Mouse (Mus musculus) lung, embryonic 16.5 days (tissue): ENCODE measurements around the gene Calm5. TPM values are rescaled to one million over a fixed set of nuclear protein-coding genes. Genes with fewer than 3 reads are reported as not detected.
A peak's percentile ranks its signal among the peaks of the same experiment; 100 is the strongest.
"Not testable (repeated sequence)": the region's sequence is repeated elsewhere in the genome, so short reads cannot be mapped to it uniquely, and the experiment has no call there.

Experiments used
- ATAC-seq: fragments of 200-750 bp; cut with Nextera tagmentation; 2 replicates; pipeline ENCODE4 v1.8.0; 2017; ENCODE audit warnings: low read depth, mild to moderate bottlenecking, moderate library complexity
- H3K27ac ChIP-seq: fragments of 300-500 bp; sonication (generic); 2 replicates; pipeline ENCODE4 v1.5.1; 2014; ENCODE audit warnings: mild to moderate bottlenecking, control low read depth, low read length
- H3K27me3 ChIP-seq: fragments of 300-500 bp; sonication (generic); 2 replicates; pipeline ENCODE4 v1.6.1; 2014; ENCODE audit warnings: low read depth, low read length, mixed read lengths; ENCODE audit not compliant: control insufficient read depth, insufficient read depth
- H3K36me3 ChIP-seq: fragments of 300-500 bp; sonication (generic); 2 replicates; pipeline ENCODE4 v1.6.1; 2014; ENCODE audit warnings: low read length; ENCODE audit not compliant: control insufficient read depth, insufficient read depth
- H3K4me1 ChIP-seq: fragments of 300-500 bp; sonication (generic); replicated peaks from 2 replicates; pipeline ENCODE4 v1.6.1; 2014; ENCODE audit warnings: low read length, mixed read lengths; ENCODE audit not compliant: control insufficient read depth, insufficient read depth
- H3K4me2 ChIP-seq: fragments of 300-500 bp; sonication (generic); 2 replicates; pipeline ENCODE4 v1.6.1; 2014; ENCODE audit warnings: low read depth, low read length, control low read depth
- H3K4me3 ChIP-seq: fragments of 300-500 bp; sonication (generic); 2 replicates; pipeline ENCODE4 v1.5.1; 2014; ENCODE audit warnings: mild to moderate bottlenecking, low read length, control low read depth
- H3K9ac ChIP-seq: fragments of 300-500 bp; sonication (generic); 2 replicates; pipeline ENCODE4 v1.6.1; 2014; ENCODE audit warnings: low read length, control low read depth
- H3K9me3 ChIP-seq: fragments of 300-500 bp; sonication (generic); 2 replicates; pipeline ENCODE4 v1.6.1; 2016; ENCODE audit warnings: low read length; ENCODE audit not compliant: control insufficient read depth
- WGBS: fragments of 180-500 bp; shearing (Covaris S2); extraction: QIAGEN DNeasy Blood & Tissue Kit; methylation state at CpG from one replicate; pipeline ENCODE4 v1.1.7; 2014; 5-methylcytosine and 5-hydroxymethylcytosine counted together
- polyA plus RNA-seq: library from polyadenylated mRNA; unstranded; fragments of >200 nt; fragmentation: Nextera tagmentation; extraction: Ambion mirVana; gene quantifications from 2 replicates; pipeline ENCODE4 v1.2.1, GENCODE M21; 2015

Gene Calm5
- polyA plus RNA-seq, 1 experiment from 2014 or later: not detected

GRCm38 (mm10) chr13:3831546-3831945 is 22.4 kb upstream of the Calm5 start:
- H3K4me2 ChIP-seq: no peak overlapping the region
- no peaks in the 10 kb centered on the region for H3K36me3 ChIP-seq
- ATAC-seq: peak; percentile 69
- peaks cover 4% of the 10 kb centered on the region for H3K4me1 ChIP-seq
- no peaks in the 10 kb centered on the region for H3K9me3 ChIP-seq
- no peaks in the 10 kb centered on the region for H3K27me3 ChIP-seq
- WGBS: 45% methylated on average over 5 of the region's 5 CpGs
- no peak overlapping the region for H3K4me3 ChIP-seq
- peak overlapping the region; percentile 86 for H3K27ac ChIP-seq
- no peak overlapping the region for H3K9ac ChIP-seq

DNA sequence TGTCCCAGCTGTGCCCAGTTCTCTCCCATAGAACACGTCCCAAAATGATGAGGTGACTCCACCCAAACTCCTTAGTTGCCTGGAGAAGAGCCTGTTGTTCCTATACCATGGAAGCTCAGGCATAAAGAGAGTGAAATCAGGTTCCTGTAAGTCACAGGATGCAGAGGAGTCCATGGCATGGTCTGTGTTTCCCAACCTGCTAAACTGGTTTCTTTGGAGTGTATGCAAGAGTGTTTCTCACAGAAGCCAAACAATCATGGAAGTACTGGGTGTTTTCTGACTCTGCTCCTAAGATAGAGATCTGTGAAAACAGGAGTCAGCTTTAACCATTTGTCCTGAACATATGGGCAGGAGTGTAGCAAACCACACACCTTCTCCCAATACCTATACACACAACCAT is 22.0 kb upstream of the Calm5 start:
- Histone ChIP-seq H3K27me3 (no peaks in the 10 kb centered on the region), H3K9ac (no peak overlapping the region), H3K4me2 (0 out of 2 replicates have a peak overlapping the region, but pooled peaks have one; percentile 16), H3K9me3 (no peaks in the 10 kb centered on the region), H3K27ac (peak overlapping the region; percentile 86), H3K36me3 (no peaks in the 10 kb centered on the region), H3K4me3 (no peak overlapping the region), H3K4me1 (peaks cover 4% of the 10 kb centered on the region)
- ATAC-seq: peak; percentile 93
- 17% methylated on average over 1 of the region's 1 CpGs for WGBS

- H3K4me1 ChIP-seq: peaks cover 4% of the 10 kb centered on the region
- H3K27me3 ChIP-seq: no peaks in the 10 kb centered on the region
- 35% methylated on average over 2 of the region's 2 CpGs for WGBS
- no peaks in the 10 kb centered on the region for H3K9me3 ChIP-seq
- H3K4me2 ChIP-seq: 0 out of 2 replicates have a peak overlapping the region, but pooled peaks have one; percentile 16
- ATAC-seq: peak; percentile 77
- peak overlapping the region; percentile 86 for H3K27ac ChIP-seq
- no peak overlapping the region for H3K9ac ChIP-seq
- no peaks in the 10 kb centered on the region for H3K36me3 ChIP-seq
- no peak overlapping the region for H3K4me3 ChIP-seq
Measured at GRCm38 (mm10) chr13:3832450-3832849, 21.5 kb upstream of the Calm5 start.

DNA sequence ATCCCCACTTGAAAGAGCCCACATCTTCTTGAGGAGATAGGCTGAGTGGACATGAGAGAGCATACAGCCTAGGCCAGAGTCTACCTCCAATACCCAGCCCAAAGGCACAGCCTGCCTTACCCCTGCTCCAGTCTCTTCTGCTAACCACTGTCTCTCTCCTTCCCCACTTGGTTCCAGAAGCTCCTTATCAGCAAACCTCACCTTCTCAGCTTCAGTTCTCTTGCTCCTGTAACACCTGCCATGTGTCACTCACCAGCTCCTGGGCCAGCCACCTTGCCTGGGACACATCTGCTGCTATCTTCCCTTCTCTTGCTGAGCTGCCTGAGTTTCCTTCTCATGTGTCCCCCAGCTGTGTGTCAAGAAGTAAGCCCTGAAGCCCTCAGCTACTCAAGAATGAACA is 20.3 kb upstream of the Calm5 start:
- not testable (repeated sequence) for H3K36me3 ChIP-seq, H3K4me3 ChIP-seq, H3K9me3 ChIP-seq, ATAC-seq, H3K4me1 ChIP-seq, H3K4me2 ChIP-seq, H3K27ac ChIP-seq, H3K9ac ChIP-seq, H3K27me3 ChIP-seq

DNA sequence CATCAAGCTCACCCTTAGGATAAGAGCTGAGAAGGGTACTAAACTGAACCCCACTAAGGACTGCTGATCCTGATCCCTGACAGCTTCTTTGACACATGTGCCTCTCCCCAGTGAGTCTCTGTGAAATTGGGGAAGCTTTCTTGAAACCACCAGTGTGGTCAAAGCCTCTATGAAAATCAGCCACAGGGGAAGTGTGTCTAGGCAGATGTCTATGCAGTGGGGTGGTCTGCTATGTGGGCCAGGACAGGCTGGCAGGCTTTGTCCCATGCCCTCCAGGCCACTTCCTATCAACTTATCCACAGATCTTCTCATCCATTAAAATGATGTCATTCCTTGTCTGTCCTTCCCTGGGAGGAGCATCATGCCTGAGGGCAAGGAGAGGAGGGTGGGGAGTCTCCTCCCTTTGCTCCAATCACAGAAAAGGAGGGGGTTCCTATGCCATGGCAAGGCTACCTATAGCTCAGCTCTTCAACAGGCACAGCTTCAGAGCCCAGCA is 16.6 kb upstream of the Calm5 start, which contains the start of gene Calm4:
Gene Calm4 (plus strand): TSS at position 446 of the 496 bp plus-strand sequence.
- not testable (repeated sequence) for H3K36me3 ChIP-seq, H3K27me3 ChIP-seq, H3K9ac ChIP-seq, H3K4me3 ChIP-seq, H3K4me1 ChIP-seq, H3K27ac ChIP-seq, H3K4me2 ChIP-seq, H3K9me3 ChIP-seq, ATAC-seq

DNA sequence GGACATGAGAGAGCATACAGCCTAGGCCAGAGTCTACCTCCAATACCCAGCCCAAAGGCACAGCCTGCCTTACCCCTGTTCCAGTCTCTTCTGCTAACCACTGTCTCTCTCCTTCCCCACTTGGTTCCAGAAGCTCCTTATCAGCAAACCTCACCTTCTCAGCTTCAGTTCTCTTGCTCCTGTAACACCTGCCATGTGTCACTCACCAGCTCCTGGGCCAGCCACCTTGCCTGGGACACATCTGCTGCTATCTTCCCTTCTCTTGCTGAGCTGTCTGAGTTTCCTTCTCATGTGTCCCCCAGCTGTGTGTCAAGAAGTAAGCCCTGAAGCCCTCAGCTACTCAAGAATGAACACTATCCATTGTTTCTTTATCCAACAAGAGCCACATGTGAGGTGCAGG is 13.3 kb upstream of the Calm5 start:
- not testable (repeated sequence) for H3K36me3 ChIP-seq, ATAC-seq, H3K9ac ChIP-seq, H3K27me3 ChIP-seq, H3K4me3 ChIP-seq, H3K9me3 ChIP-seq, H3K27ac ChIP-seq, H3K4me1 ChIP-seq, H3K4me2 ChIP-seq

DNA sequence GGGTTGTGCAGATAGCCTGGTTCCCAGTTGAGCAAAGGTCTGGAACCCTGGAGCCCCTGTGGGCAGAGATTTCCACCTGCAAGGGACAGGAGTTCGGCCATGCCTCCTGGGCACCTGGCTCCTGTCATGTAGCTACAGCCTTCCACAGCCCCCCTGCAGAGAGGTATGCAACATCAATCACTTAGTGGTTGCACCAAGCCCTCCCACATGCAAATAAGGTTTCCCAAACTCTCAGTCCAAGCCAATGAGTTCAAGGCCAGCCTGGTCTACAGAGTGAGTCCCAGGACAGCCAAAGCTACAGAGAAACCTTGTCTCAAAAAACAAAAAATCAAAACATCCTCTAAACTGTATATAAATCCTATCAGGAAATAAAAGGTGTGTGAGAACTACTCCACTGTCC is 3.6 kb upstream of the Calm5 start:
- no peaks in the 10 kb centered on the region for H3K36me3 ChIP-seq
- H3K9me3 ChIP-seq: no peaks in the 10 kb centered on the region
- H3K27ac ChIP-seq: no peak overlapping the region
- 50% methylated on average over 1 of the region's 1 CpGs for WGBS
- H3K4me3 ChIP-seq: no peak overlapping the region
- H3K9ac ChIP-seq: no peak overlapping the region
- no peaks in the 10 kb centered on the region for H3K4me1 ChIP-seq
- H3K4me2 ChIP-seq: no peak overlapping the region
- no peak for ATAC-seq
- H3K27me3 ChIP-seq: no peaks in the 10 kb centered on the region

DNA sequence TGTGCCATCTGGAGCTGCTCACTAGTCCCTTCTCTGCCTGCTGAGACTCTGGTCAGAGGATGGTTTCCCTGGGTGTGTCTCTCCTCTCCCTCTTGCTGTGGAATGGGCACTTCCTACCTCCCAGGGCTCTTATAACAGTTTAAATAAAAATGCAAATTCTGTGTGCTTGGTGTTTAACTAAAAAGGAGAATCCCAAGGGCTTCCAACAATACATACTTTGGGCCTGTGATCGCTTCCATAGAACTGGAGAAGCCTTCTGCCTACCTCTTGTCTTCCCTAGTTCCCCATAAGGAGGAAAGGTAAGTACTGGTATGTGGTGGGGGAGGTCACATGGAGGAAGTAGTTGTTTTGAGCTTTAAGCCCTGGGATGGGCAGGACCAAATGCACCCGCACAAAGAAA is 883 bp downstream of the Calm5 start:
- H3K9ac ChIP-seq: no peak overlapping the region
- 68% methylated on average over 2 of the region's 2 CpGs for WGBS
- no peak overlapping the region for H3K4me2 ChIP-seq
- H3K36me3 ChIP-seq: no peaks in the 10 kb centered on the region
- ATAC-seq: no peak
- no peaks in the 10 kb centered on the region for H3K27me3 ChIP-seq
- H3K9me3 ChIP-seq: no peaks in the 10 kb centered on the region
- no peak overlapping the region for H3K27ac ChIP-seq
- no peak overlapping the region for H3K4me3 ChIP-seq
- H3K4me1 ChIP-seq: no peaks in the 10 kb centered on the region

DNA sequence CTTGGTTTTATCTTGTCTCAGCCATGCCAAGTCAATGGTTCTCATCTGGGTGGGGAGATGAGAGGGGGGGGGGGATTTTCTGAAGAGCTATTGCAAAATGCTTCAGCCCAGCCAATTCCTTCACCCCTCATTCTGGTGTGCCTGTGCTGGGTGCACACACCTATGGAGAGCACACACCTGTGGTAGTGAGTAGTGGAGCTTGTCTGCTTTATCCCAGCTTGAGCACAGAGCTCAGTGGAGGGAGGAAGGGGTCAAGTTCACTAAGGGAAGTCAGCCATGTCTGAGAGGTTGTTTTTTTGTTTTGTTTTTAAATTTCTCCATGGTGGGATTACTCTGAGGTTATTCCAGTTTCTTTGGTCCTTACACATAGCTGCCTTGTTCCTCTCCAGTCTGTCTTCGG is 2.3 kb downstream of the Calm5 start:
- Histone ChIP-seq H3K9ac (no peak overlapping the region), H3K4me2 (no peak overlapping the region), H3K36me3 (no peaks in the 10 kb centered on the region), H3K4me1 (no peaks in the 10 kb centered on the region), H3K27me3 (no peaks in the 10 kb centered on the region), H3K27ac (no peak overlapping the region), H3K9me3 (no peaks in the 10 kb centered on the region), H3K4me3 (no peak overlapping the region)
- no peak for ATAC-seq
- 80% methylated on average over 1 of the region's 1 CpGs for WGBS

GRCm38 (mm10) chr13:3861251-3861650 is 7.3 kb downstream of the Calm5 start:
- 82% methylated on average over 8 of the region's 8 CpGs for WGBS
- Histone ChIP-seq H3K27me3 (no peaks in the 10 kb centered on the region), H3K27ac (no peak overlapping the region), H3K36me3 (no peaks in the 10 kb centered on the region), H3K4me3 (no peak overlapping the region), H3K4me2 (no peak overlapping the region), H3K9ac (no peak overlapping the region), H3K9me3 (no peaks in the 10 kb centered on the region), H3K4me1 (no peaks in the 10 kb centered on the region)
- ATAC-seq: no peak
